Comparison of ENCODE assay signal across 10 mouse cellular contexts in genomic region chr7:116286173-116286572, GRCm38 (mm10). TPM values are rescaled to one million over a fixed set of nuclear protein-coding genes. Genes with fewer than 3 reads are reported as not detected.
A peak's percentile ranks its signal among the peaks of the same experiment; 100 is the strongest.
DNase-seq lines count a peak whose midpoint lies in the region; ATAC-seq lines count a peak whose summit lies in the region.
"Had no signal": no experiment of that assay in that cellular context is flagged by ENCODE, and none has a peak within 500 bp of the region (broad histone marks: within the 10 kb centered on the region; RNA-seq: fewer than 3 reads in every experiment).

No protein-coding gene starts in this region.

- H3K36me3 ChIP-seq in heart, embryonic 13.5 days = no peaks in the 10 kb centered on the region
- H3K36me3 ChIP-seq in stomach, embryonic 14.5 days (ENCODE audit: control insufficient read depth, insufficient read depth, low read length) = no peaks in the 10 kb centered on the region

- peak; percentile 20 for DNase-seq in left cerebral cortex, postnatal 4 days
- no peak for DNase-seq in left cerebral cortex, postnatal 25 days (ENCODE audit: low spot score in 2 of 2)
- DNase-seq in kidney, postnatal 14 days = peak; percentile 83
- DNase-seq in ovary, postnatal 36 days (ENCODE audit: low spot score) = no peak
- DNase-seq in cerebellum, postnatal 14 days = no peak
- DNase-seq in urinary bladder, postnatal 36 days (ENCODE audit: low spot score in 2 of 2) = no peak
- DNase-seq: cerebellum, adult 11-12 months; forebrain, postnatal 0 days had no signal

- 0 out of 2 replicates have a peak overlapping the region, but pooled peaks have one; percentile 6 for H3K4me2 ChIP-seq in heart, embryonic 13.5 days
- no peak overlapping the region for H3K4me2 ChIP-seq in stomach, embryonic 14.5 days (replicated peaks; ENCODE audit: low read depth, low read length)

- H3K4me1 ChIP-seq in heart, embryonic 13.5 days = peaks cover 56% of the 10 kb centered on the region
- H3K4me1 ChIP-seq in stomach, embryonic 14.5 days (ENCODE audit: control insufficient read depth, insufficient read depth, low read length) = peaks cover 43% of the 10 kb centered on the region

- H3K9me3 ChIP-seq in heart, embryonic 13.5 days = no peaks in the 10 kb centered on the region
- H3K9me3 ChIP-seq in stomach, embryonic 14.5 days (ENCODE audit: control insufficient read depth, low read depth, low read length) = no peaks in the 10 kb centered on the region

- peak; percentile 81 for ATAC-seq in heart, embryonic 13.5 days (ENCODE audit: extremely low read depth, insufficient number of reproducible peaks, low FRiP score, low TSS enrichment)
- no peak for ATAC-seq in stomach, embryonic 14.5 days (ENCODE audit: insufficient number of reproducible peaks, insufficient read depth, low FRiP score, low read depth)
- ATAC-seq: forebrain, postnatal 0 days had no signal

- H3K27me3 ChIP-seq in heart, embryonic 13.5 days (replicated peaks) = no peaks in the 10 kb centered on the region
- no peaks in the 10 kb centered on the region for H3K27me3 ChIP-seq in stomach, embryonic 14.5 days (ENCODE audit: control insufficient read depth, insufficient read depth, low read length)

- H3K4me3 ChIP-seq in heart, embryonic 13.5 days = no peak overlapping the region
- no peak overlapping the region for H3K4me3 ChIP-seq in stomach, embryonic 14.5 days (ENCODE audit: low read depth, low read length)

- H3K27ac ChIP-seq in heart, embryonic 13.5 days (replicated peaks) = peak overlapping the region; percentile 64
- peak overlapping the region; percentile 79; the same call in 1 of the 2 replicates for H3K27ac ChIP-seq in stomach, embryonic 14.5 days (ENCODE audit: low read length)

- WGBS in heart, embryonic 13.5 days = 26% methylated on average over 12 of the region's 12 CpGs
- 50% methylated on average over 12 of the region's 12 CpGs for WGBS in stomach, embryonic 14.5 days

- intact Hi-C loops in left cerebral cortex, postnatal 4 days (cut with DNase I) = no loop called here
- intact Hi-C loops in left cerebral cortex, postnatal 25 days (cut with DNase I) = no loop called here

- peak overlapping the region; percentile 47 for H3K9ac ChIP-seq in heart, embryonic 13.5 days
- no peak overlapping the region for H3K9ac ChIP-seq in stomach, embryonic 14.5 days (replicated peaks; ENCODE audit: low read depth, low read length)
- H3K9ac ChIP-seq: forebrain, postnatal 0 days had no signal

RNA-seq across cellular contexts. Expression of gene Plekha7, which starts 22.0 kb away (rescaled TPM):
- 10 to 100 TPM; 13.7 to 16.1 TPM for total RNA-seq in left cerebral cortex, postnatal 4 days (2021)
- 10 to 100 TPM; 19.2 to 20.3 TPM for total RNA-seq in left cerebral cortex, postnatal 25 days (2021)
- polyA plus RNA-seq in heart, embryonic 13.5 days (2015; fragmentation: Nextera tagmentation; extraction: Ambion mirVana) = 38.4 and 41.7 TPM in 2 replicates
- 11.5 and 12.4 TPM in 2 replicates for polyA plus RNA-seq in stomach, embryonic 14.5 days (2014; fragmentation: Nextera tagmentation; extraction: Ambion mirVana)

RNA-seq across cellular contexts. Expression of gene Rps13, which starts 47.8 kb away (rescaled TPM):
- 100 to 1,000 TPM; 355 to 388 TPM for total RNA-seq in left cerebral cortex, postnatal 4 days (2021)
- 100 to 1,000 TPM; 180 to 186 TPM for total RNA-seq in left cerebral cortex, postnatal 25 days (2021)
- polyA plus RNA-seq in heart, embryonic 13.5 days (2015; fragmentation: Nextera tagmentation; extraction: Ambion mirVana) = 604 and 625 TPM in 2 replicates
- polyA plus RNA-seq in stomach, embryonic 14.5 days (2014; fragmentation: Nextera tagmentation; extraction: Ambion mirVana) = 960 and 1,086 TPM in 2 replicates

Comparison
In these comparisons a context has a peak if more than half of its experiments do, and no peak if none do; other contexts are left out.
1. DNase-seq: peak in left cerebral cortex, postnatal 4 days (single experiment) and kidney, postnatal 14 days (single experiment); none in left cerebral cortex, postnatal 25 days (0 of 2), ovary, postnatal 36 days (single experiment), cerebellum, postnatal 14 days (0 of 2) and urinary bladder, postnatal 36 days (0 of 2).